Mouse (Mus musculus): ENCODE results near the gene Hsd11b1.

GRCm38 (mm10) chr1:193189771-193190170, 74.1 kb downstream of the Hsd11b1 start:
- TF ChIP-seq TAL1 (IDR thresholded peaks at IDR 0.05; ENCODE audit: low read length) = no peak
- TF ChIP-seq GATA1 (IDR thresholded peaks at IDR 0.05; ENCODE audit: low read length) = no peak
